Mouse (Mus musculus): ENCODE data around the gene Gm10750. TPM values are rescaled to one million over a fixed set of nuclear protein-coding genes. Genes with fewer than 3 reads are reported as not detected.
"Not testable (repeated sequence)": the region's sequence is repeated elsewhere in the genome, so short reads cannot be mapped to it uniquely, and the experiment has no call there.

Gene Gm10750
- polyA plus RNA-seq (2012; rRNA removed), result not detected in 2 replicates
- not detected in 2 replicates for polyA plus RNA-seq (2014; fragmentation: Nextera tagmentation; extraction: Ambion mirVana)

DNA sequence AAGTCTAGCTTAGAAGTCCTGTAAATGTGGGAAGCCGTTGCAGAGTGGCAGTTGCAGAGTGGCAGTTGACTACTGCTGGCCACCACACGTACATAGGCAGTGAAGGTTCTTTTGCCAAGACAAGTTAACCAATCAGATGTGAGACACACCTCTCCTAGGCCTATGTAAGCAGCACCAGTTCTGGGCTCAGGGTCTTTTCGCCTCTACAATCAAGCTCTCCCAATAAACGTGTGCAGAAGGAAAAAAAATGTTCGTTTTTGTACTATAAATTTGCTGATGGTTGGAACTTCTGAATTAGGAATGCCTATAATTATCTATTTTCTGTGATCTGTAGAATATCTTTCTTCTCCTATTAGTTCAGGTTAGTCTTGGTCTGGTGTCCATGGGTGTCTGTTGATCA is at the start of gene Gm10750:
Gm10750 (minus strand) TSS at position 101 of the 400 bp plus-strand sequence.
- ATAC-seq (ENCODE audit: insufficient read depth); DNase-seq (ENCODE audit: low read depth in 3 of 3, low spot score in 3 of 3); H3K4me1 ChIP-seq (replicated peaks; ENCODE audit: control insufficient read depth in 2 of 2, insufficient read depth in 2 of 2, low read length in 1 of 2); H3K4me2 ChIP-seq (ENCODE audit: low read depth); H3K27ac ChIP-seq; H3K27me3 ChIP-seq (ENCODE audit: control insufficient read depth, insufficient read depth, low read length); H3K9me3 ChIP-seq (ENCODE audit: control insufficient read depth, low read length); H3K4me3 ChIP-seq (ENCODE audit: insufficient read depth in 1 of 2, low read depth in 2 of 2, low read length in 2 of 2); H3K9ac ChIP-seq (replicated peaks); H3K36me3 ChIP-seq (replicated peaks; ENCODE audit: control insufficient read depth, insufficient read depth, low read depth): not testable (repeated sequence)
- WGBS (ENCODE audit: insufficient replicate concordance), result 35% methylated on average over 5 of the region's 5 CpGs

GRCm38 (mm10) chr2:149004826-149005225 is 12.2 kb downstream of the Gm10750 start:
- no peak overlapping the region for H3K4me2 ChIP-seq (ENCODE audit: low read depth)
- no peaks in the 10 kb centered on the region for H3K4me1 ChIP-seq (replicated peaks; ENCODE audit: control insufficient read depth in 2 of 2, insufficient read depth in 2 of 2, low read length in 1 of 2)
- ATAC-seq (ENCODE audit: insufficient read depth) (no peak), DNase-seq (ENCODE audit: low read depth in 3 of 3, low spot score in 3 of 3) (no peak)
- H3K9ac ChIP-seq (replicated peaks), result no peak overlapping the region
- no peaks in the 10 kb centered on the region for H3K36me3 ChIP-seq (replicated peaks; ENCODE audit: control insufficient read depth, insufficient read depth, low read depth)
- H3K4me3 ChIP-seq (ENCODE audit: insufficient read depth in 1 of 2, low read depth in 2 of 2, low read length in 2 of 2), result no peak overlapping the region
- WGBS (ENCODE audit: insufficient replicate concordance), result 38% methylated on average over 2 of the region's 2 CpGs
- no peaks in the 10 kb centered on the region for H3K27me3 ChIP-seq (ENCODE audit: control insufficient read depth, insufficient read depth, low read length)
- TF ChIP-seq CTCF (IDR thresholded peaks at IDR 0.05; ENCODE audit: low read depth) (no peak), EP300 (IDR thresholded peaks at IDR 0.05; ENCODE audit: low read depth) (no peak)
- H3K27ac ChIP-seq, result no peak overlapping the region
- no peaks in the 10 kb centered on the region for H3K9me3 ChIP-seq (ENCODE audit: control insufficient read depth, low read length)

- ATAC-seq (ENCODE audit: insufficient read depth) (no peak), DNase-seq (ENCODE audit: low read depth in 3 of 3, low spot score in 3 of 3) (no peak)
- H3K27ac ChIP-seq, result no peak within 1 kb of the TSS
- no peak within 1 kb of the TSS for H3K4me2 ChIP-seq (ENCODE audit: low read depth)
- H3K4me1 ChIP-seq (replicated peaks; ENCODE audit: control insufficient read depth in 2 of 2, insufficient read depth in 2 of 2, low read length in 1 of 2), result no peaks in the 10 kb centered on the region
- no peaks in the 10 kb centered on the region for H3K9me3 ChIP-seq (ENCODE audit: control insufficient read depth, low read length)
- no peak for TF ChIP-seq EP300 (IDR thresholded peaks at IDR 0.05; ENCODE audit: low read depth)
- TF ChIP-seq CTCF (IDR thresholded peaks at IDR 0.05; ENCODE audit: low read depth), result no peak
- H3K4me3 ChIP-seq (ENCODE audit: insufficient read depth in 1 of 2, low read depth in 2 of 2, low read length in 2 of 2), result no peak within 1 kb of the TSS
- H3K9ac ChIP-seq (replicated peaks), result no peak within 1 kb of the TSS
- no peaks in the 10 kb centered on the region for H3K36me3 ChIP-seq (replicated peaks; ENCODE audit: control insufficient read depth, insufficient read depth, low read depth)
- H3K27me3 ChIP-seq (ENCODE audit: control insufficient read depth, insufficient read depth, low read length), result no peaks in the 10 kb centered on the region
Measured at GRCm38 (mm10) chr2:149003151-149003550, 13.9 kb downstream of the Gm10750 start, which contains the start of gene Gm1330. Gm1330 (minus strand) TSS chr2:149003251.

GRCm38 (mm10) chr2:148995133-148995532 is 21.9 kb downstream of the Gm10750 start:
- H3K9ac ChIP-seq (replicated peaks), result no peak overlapping the region

More at GRCm38 (mm10) chr2:148995133-148995532, 21.9 kb downstream of the Gm10750 start:
- no peak overlapping the region for H3K4me3 ChIP-seq (ENCODE audit: insufficient read depth in 1 of 2, low read depth in 2 of 2, low read length in 2 of 2)
- no peaks in the 10 kb centered on the region for H3K4me1 ChIP-seq (replicated peaks; ENCODE audit: control insufficient read depth in 2 of 2, insufficient read depth in 2 of 2, low read length in 1 of 2)
- H3K36me3 ChIP-seq (replicated peaks; ENCODE audit: control insufficient read depth, insufficient read depth, low read depth), result no peaks in the 10 kb centered on the region
- DNase-seq (ENCODE audit: low read depth in 3 of 3, low spot score in 3 of 3), result no peak
- no peak for TF ChIP-seq EP300 (IDR thresholded peaks at IDR 0.05; ENCODE audit: low read depth)
- no peak for TF ChIP-seq CTCF (IDR thresholded peaks at IDR 0.05; ENCODE audit: low read depth)
- no peak for ATAC-seq (ENCODE audit: insufficient read depth)
- no peaks in the 10 kb centered on the region for H3K27me3 ChIP-seq (ENCODE audit: control insufficient read depth, insufficient read depth, low read length)
- 58% methylated on average over 2 of the region's 2 CpGs for WGBS (ENCODE audit: insufficient replicate concordance)
- H3K9me3 ChIP-seq (ENCODE audit: control insufficient read depth, low read length), result no peaks in the 10 kb centered on the region
- H3K4me2 ChIP-seq (ENCODE audit: low read depth), result no peak overlapping the region
- H3K27ac ChIP-seq, result no peak overlapping the region

Other genes with a start within 250 kb of the Gm10750 start
- gene Cst11, start 245.7 kb downstream of the Gm10750 start, polyA plus RNA-seq (2012; rRNA removed), result not detected in 2 replicates
- not detected in 2 replicates for gene Cst11, start 245.7 kb downstream of the Gm10750 start, polyA plus RNA-seq (2014; fragmentation: Nextera tagmentation; extraction: Ambion mirVana)
- not detected in 2 replicates for gene 8030411F24Rik, start 235.2 kb downstream of the Gm10750 start, polyA plus RNA-seq (2012; rRNA removed)
- not detected in 2 replicates for gene 8030411F24Rik, start 235.2 kb downstream of the Gm10750 start, polyA plus RNA-seq (2014; fragmentation: Nextera tagmentation; extraction: Ambion mirVana)
- not detected in 2 replicates for gene Cst12, start 227.9 kb downstream of the Gm10750 start, polyA plus RNA-seq (2012; rRNA removed)
- not detected in 2 replicates for gene Cst12, start 227.9 kb downstream of the Gm10750 start, polyA plus RNA-seq (2014; fragmentation: Nextera tagmentation; extraction: Ambion mirVana)
- 0.10 TPM in 1 of 2 replicates, not detected in the other for gene Cst8, start 218.5 kb downstream of the Gm10750 start, polyA plus RNA-seq (2012; rRNA removed)
- 0.27 TPM in 1 of 2 replicates, not detected in the other for gene Cst8, start 218.5 kb downstream of the Gm10750 start, polyA plus RNA-seq (2014; fragmentation: Nextera tagmentation; extraction: Ambion mirVana)
- gene Cst13, start 197.2 kb downstream of the Gm10750 start, polyA plus RNA-seq (2012; rRNA removed), result not detected in 2 replicates
- not detected in 2 replicates for gene Cst13, start 197.2 kb downstream of the Gm10750 start, polyA plus RNA-seq (2014; fragmentation: Nextera tagmentation; extraction: Ambion mirVana)
- 0.09 and 0.11 TPM in 2 replicates for gene Cst9, start 182.1 kb downstream of the Gm10750 start, polyA plus RNA-seq (2012; rRNA removed)
- gene Cst9, start 182.1 kb downstream of the Gm10750 start, polyA plus RNA-seq (2014; fragmentation: Nextera tagmentation; extraction: Ambion mirVana), result 0.39 TPM in 1 of 2 replicates, not detected in the other
- not detected in 2 replicates for gene 9230104L09Rik, start 152.2 kb downstream of the Gm10750 start, polyA plus RNA-seq (2012; rRNA removed)
- gene 9230104L09Rik, start 152.2 kb downstream of the Gm10750 start, polyA plus RNA-seq (2014; fragmentation: Nextera tagmentation; extraction: Ambion mirVana), result not detected in 2 replicates
- 93.7 and 106 TPM in 2 replicates for gene Cst3, start 141.5 kb downstream of the Gm10750 start, polyA plus RNA-seq (2012; rRNA removed)
- 157 and 165 TPM in 2 replicates for gene Cst3, start 141.5 kb downstream of the Gm10750 start, polyA plus RNA-seq (2014; fragmentation: Nextera tagmentation; extraction: Ambion mirVana)
- not detected in 2 replicates for gene Gm1330, start 14.0 kb downstream of the Gm10750 start, polyA plus RNA-seq (2012; rRNA removed)
- gene Gm1330, start 14.0 kb downstream of the Gm10750 start, polyA plus RNA-seq (2014; fragmentation: Nextera tagmentation; extraction: Ambion mirVana), result not detected in 2 replicates

All from liver, embryonic 14.5 days (tissue).